Mouse (Mus musculus): ENCODE results near the gene Zfp59.
"Not testable (repeated sequence)": the region's sequence is repeated elsewhere in the genome, so short reads cannot be mapped to it uniquely, and the experiment has no call there.

The Zfp59 gene

DNA sequence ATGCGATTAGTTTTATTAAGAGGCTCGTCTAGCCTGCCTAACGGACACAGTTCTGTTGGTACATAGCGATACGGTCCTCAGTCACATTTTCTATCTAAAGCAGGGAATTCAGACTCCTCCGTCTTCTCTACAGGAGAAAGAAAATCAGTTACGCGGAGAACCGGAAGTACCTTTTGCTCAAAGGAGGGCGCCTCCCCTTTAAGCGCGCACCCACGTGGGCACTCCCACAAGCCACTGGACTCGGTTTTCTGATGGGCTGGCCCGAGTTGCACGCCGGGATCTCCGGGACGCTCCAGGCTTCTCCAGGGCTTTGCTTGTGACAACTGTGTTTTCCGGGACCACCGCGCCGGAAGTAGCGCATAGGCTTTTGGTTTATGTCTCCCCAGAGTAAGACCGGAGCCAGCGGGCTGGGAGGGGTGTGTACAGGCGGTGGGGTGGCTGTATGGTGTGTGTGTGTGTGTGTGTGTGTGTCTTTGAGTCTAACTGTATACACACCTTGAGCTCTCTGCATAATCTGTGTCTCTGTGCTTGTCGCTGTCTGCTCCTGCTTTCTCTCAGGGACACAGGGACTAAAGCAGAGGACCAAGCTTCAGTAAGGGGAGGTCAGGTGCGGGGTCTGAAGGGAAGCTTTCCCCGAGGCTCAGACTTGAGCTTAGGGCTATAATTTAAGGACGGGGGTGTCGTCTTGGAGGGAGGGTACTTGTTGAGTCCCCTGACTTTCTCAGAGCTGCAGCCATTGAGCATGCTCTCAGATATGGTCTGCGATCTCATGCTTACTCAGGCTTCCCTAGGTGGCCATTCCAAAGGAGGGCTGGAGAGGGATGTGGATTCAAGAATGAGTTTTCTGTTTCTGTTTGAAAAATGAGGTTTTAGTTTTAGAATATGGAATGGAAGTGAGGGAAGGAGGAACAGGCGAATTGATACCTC, at the start of gene Zfp59:
TSS of gene Zfp59 (plus strand) at position 285 of the 927 bp plus-strand sequence.
- peak; percentile 93 for DNase-seq

DNA sequence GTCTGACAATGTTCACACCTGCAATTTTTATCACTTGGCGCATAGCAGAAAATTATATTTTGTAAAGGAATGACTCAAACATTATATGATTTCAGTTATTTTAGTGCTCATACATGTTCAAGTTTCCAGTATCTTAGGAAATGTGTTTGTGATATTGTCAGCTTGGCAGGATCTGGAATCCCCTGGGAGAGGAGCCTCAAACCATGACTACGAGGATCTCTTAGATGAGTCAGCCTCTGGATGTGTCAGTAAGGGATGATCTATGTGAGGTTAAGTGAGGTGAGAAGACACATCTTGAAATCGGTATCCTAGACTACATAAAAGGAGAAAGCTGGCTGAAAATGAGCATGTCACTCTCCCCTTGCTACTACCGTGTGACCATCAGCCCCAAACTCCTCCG, 49.1 kb upstream of the Zfp59 start:
- DNase-seq: no peak

DNA sequence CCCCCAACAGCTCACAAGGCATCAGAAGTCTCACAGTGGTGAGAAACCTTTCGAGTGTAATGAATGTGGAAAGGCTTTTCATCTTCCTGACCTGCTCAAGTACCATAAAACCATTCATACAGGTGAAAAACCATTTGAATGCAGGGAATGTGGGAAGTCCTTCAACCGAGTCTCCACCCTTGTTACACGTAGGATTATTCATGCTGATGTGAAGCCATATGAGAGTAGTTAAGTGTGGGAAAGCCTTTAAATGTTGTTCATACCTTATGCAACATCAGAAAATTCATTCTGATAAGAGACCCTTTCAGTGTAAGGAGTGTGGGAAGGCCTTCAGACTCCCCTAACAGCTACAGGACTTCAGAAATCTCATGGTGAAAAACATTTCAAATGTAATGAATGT, 44.5 kb upstream of the Zfp59 start:
- not testable (repeated sequence) for DNase-seq

DNA sequence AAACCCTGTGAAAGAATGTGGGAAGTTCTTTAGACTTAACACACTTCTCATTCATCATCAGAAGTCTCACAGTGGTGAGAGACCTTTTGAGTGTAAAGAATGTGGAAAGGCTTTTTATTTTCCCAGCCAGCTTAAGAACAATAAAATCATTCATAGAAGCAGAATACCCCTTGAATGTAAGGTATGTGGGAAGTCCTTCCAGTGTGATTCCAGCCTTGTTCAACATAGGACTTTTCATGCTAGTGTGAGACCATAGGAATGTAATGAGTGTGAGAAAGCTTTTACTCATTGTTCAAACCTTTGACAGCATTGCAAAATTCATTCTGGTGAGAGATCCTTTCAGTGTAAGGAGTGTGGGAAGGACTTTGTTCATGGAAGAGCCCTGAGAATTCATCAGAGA, 43.8 kb upstream of the Zfp59 start:
- no peak for DNase-seq

- peak; percentile 10 for DNase-seq
Measured at GRCm38 (mm10) chr7:27797906-27798811, 40.2 kb upstream of the Zfp59 start.

DNA sequence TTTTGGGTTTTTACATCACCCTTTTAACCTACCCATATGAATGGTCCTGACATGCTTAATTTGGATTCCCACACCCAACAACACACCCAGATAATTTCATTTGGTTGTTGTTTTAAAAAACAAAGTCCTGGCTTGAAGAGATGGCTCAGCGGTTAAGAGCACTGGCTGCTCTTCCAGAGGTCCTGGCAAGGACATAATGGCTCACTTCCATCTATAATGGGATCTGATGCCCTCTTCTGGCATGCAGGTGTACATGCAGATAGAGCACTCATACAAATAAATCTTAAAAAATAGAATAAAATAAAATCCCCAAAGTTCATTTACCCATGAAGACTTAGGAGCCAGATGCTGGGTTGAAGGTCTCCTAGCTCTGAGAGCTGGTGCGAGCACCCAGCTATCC, 37.3 kb upstream of the Zfp59 start:
- DNase-seq: no peak

DNA sequence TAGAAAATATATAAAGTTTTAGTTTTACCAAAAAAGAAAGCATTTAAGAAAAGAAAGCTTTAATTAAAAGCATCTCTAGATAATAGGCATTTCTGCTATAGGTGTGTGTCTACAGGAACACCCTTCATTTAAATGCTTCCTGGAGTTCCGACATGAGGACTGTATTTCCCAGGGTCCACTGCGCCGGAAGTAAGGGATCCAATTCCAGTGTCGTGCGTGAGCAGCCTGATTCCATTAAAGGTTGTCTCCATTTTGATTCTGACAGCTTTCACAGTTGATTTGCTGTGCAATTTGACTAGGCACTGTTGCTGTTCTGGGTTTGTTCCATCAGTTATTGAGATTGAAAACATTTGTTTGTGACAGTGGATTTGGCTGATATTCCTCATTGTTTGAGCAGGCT, 35.4 kb upstream of the Zfp59 start:
- DNase-seq: no peak

- peak; percentile 89 for DNase-seq
Measured at GRCm38 (mm10) chr7:27804297-27805030, 33.9 kb upstream of the Zfp59 start.

- not testable (repeated sequence) for DNase-seq
Measured at GRCm38 (mm10) chr7:27806896-27807295, 31.5 kb upstream of the Zfp59 start, which contains the start of gene Zfp626. TSS of gene Zfp626 (plus strand) at chr7:27807196.

- DNase-seq: not testable (repeated sequence)
Measured at GRCm38 (mm10) chr7:27807305-27807704, 31.1 kb upstream of the Zfp59 start.

- DNase-seq: no peak
Measured at GRCm38 (mm10) chr7:27818526-27819110, 19.8 kb upstream of the Zfp59 start.

DNA sequence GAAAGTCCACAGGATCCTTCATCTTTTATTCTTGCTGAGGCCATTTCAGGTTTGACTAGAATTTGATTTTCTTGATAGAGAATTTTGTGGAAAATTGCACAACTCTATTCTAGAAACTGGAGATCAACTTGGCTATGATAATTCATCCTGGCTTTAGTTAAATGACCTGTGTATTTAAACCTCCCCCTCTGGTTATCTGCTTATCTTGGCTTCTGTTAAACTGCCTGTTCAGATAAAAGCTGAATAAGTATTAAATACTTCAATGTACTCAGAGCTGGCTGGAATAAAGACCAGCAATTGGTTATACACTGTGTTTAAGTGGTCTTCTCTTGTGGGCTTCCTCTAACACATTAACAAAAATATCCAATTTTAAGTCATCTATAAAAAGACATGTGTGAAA, 15.8 kb upstream of the Zfp59 start:
- DNase-seq: no peak

DNA sequence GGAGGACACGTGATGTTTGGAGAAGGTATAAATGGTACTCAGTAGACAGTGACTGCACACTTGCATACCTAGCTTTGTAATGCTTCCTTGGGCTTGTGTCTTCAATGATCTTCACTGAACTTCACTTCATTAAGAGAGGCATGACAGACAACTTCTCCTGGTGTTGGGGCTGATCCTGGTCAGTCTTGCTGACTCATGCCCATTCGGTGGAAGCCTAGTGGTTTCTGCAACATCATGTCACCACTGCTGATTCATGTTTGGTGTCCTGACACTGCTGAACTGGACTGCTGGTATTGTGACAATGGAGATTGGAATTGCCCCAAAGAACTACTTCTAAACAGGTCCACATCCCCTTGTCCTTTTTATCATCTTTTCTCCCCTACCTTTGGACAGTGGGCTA, 4.3 kb upstream of the Zfp59 start:
- DNase-seq: no peak

DNA sequence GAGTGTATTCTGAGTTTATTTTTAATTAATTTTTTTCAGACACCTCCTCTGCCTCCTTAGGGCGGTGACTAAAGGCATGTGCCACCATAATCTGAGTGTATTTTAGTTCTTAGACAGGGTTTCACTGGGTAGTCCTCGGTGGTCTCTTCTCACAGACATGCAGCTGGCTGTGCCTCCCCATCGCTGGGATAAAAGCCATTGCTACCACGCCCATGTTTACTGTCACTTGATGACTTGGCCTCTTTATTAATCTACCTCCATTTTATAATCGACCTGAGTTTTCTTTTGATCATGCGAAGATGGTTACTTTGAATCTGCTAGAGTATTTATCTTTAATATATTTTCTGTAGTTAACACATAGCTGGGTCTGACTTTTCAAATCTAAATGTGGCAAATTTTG, 511 bp upstream of the Zfp59 start:
- DNase-seq: no peak

DNA sequence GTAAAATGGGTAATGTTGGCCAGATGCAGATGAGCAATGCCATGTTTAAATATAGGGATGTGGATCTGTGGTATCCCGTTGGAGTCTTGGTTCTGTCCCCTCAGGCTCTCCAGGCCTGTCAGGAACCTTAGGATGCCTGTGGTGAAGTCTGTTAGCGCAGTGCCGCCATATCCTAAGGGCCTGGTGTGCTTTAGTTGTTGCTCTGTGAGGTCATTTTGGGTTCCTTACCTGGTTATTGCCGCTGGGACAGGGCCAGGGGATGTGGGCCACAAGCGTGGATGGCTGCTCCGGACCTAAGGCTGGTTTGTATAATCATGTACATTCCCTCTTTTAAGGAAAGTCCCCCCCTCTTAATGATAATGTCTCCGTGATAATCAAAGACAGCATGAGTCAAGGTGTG, 1.2 kb downstream of the Zfp59 start:
- DNase-seq: no peak

DNA sequence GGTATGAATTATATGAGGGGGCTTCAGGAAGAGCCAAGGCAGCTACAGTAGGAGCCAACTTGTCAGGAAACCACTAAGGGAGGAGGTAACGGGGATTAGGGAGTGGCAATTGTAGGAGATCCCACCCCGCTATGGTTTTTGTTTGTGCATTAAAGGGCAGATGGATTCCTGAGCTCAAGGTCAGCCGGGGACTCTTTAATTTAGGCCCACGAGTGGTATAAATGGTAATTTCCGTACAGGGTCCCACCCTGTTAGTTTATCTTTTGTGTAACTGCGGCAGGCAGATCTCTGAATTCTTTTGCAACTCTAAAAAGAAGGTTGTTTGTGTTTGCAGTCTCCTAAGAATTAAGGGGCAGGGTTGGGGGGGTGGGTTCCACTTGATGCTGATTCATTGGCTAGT, 1.7 kb downstream of the Zfp59 start:
- DNase-seq: no peak

GRCm38 (mm10) chr7:27857227-27857626, 18.8 kb downstream of the Zfp59 start, which contains the start of gene Zfp607a:
TSS of gene Zfp607a (plus strand) at chr7:27857527.
- no peak for DNase-seq

DNA sequence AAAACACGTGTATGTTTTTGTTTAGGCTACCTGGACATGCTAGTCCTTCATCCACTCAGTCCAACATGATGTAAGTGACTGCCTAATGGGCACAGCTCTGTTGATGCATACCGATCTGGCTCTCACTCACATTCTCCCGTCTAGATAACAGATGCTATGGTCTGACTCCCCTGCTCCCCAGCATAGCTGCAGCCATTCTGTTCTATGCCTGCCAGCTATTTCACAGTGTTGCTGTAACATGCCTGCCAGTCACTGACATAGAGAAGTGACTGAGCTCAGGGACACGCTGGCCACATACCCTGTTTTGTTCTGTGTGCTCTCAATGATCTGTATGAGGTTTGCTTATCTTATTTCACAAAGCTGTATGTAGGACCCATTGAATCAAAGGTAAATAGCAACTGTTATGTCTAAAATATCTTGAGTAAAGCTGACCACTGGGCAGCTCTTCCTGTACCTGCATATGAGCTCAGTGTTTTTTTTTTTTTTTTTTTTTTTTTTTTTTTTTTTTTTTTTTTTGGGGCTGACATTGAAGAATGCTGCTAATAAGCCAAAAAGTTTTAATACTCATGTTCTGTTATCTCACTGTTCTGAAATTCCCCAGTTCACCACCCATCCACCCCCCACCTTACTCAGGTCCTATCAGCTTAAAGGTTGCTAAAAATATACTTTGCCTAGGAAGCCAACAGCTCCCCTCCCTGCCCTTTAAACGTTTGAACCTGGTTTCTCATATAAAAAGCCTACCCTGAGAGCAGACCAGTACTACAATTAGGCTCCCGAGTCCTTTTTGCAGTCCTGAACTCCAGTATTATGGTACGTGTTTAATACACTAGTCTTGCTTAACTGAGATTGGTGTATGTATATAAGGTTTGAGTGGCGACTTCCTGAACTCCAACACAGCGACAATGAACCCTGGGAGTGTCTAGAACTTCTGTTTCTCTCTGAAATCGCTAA, 21.2 kb downstream of the Zfp59 start:
- DNase-seq: no peak

GRCm38 (mm10) chr7:27860396-27861235, 22.2 kb downstream of the Zfp59 start:
- DNase-seq: peak; percentile 83

- DNase-seq: not testable (repeated sequence)
Measured at GRCm38 (mm10) chr7:27862578-27862977, 24.2 kb downstream of the Zfp59 start.
